8 mouse cellular contexts compared by ENCODE assay signal in the genomic region with DNA sequence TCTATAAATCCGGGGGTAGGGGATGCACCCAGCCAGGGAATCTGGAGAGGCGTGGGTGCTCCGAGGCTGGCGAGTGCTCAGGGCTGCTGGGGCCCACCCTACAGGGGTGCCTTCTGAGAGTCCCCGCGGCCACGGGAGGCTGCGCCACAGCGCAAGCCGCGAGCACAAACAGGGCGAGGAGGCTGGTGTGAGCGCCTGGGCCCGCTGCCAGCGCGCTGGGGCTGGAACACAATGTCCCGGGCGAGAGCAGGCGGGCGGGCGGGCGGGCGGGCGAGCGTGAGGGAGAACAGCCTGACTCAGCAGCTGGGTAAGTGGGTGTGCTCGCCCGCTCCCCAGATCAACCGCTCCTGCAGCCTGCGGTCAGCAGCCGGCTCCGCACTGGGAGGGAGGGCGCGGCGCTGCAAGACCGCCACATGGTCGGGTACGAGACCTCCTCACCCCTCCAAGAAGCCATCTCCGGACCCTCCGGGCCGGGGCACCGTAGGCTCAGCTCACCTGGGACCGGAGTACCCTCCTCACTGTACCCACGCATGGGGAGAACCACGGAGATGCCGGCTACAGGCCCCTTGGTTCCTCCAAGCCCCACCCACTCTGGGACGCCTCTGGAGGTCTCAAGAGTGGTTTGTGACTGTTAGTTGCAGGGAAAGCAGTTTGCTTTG. TPM values are rescaled to one million over a fixed set of nuclear protein-coding genes. Genes with fewer than 3 reads are reported as not detected.
DNase-seq lines count a peak whose midpoint lies in the region; ATAC-seq lines count a peak whose summit lies in the region.

No protein-coding gene starts in this region.

- ATAC-seq in forebrain, embryonic 16.5 days = peak; percentile 73
- peak; percentile 87 for ATAC-seq in lung, embryonic 16.5 days (ENCODE audit: low read depth)

- no peaks in the 10 kb centered on the region for H3K36me3 ChIP-seq in forebrain, embryonic 16.5 days (ENCODE audit: control insufficient read depth, insufficient read depth)
- no peaks in the 10 kb centered on the region for H3K36me3 ChIP-seq in hindbrain, embryonic 10.5 days
- no peaks in the 10 kb centered on the region for H3K36me3 ChIP-seq in lung, embryonic 16.5 days (ENCODE audit: control insufficient read depth, insufficient read depth, low read length)

- peak overlapping the region; percentile 69 for H3K27ac ChIP-seq in forebrain, embryonic 16.5 days (ENCODE audit: low read length)
- H3K27ac ChIP-seq in hindbrain, embryonic 10.5 days = peak overlapping the region; percentile 88
- peak overlapping the region; percentile 99 for H3K27ac ChIP-seq in lung, embryonic 16.5 days (ENCODE audit: low read length)

- H3K4me3 ChIP-seq in forebrain, embryonic 16.5 days (replicated peaks; ENCODE audit: low read length) = peak overlapping the region; percentile 59
- peak overlapping the region; percentile 59 for H3K4me3 ChIP-seq in hindbrain, embryonic 10.5 days
- H3K4me3 ChIP-seq in lung, embryonic 16.5 days (ENCODE audit: low read length) = peak overlapping the region; percentile 53

- H3K4me1 ChIP-seq in forebrain, embryonic 16.5 days (replicated peaks; ENCODE audit: control insufficient read depth, insufficient read depth, low read length) = peaks cover 22% of the 10 kb centered on the region
- H3K4me1 ChIP-seq in hindbrain, embryonic 10.5 days (replicated peaks) = peaks cover 58% of the 10 kb centered on the region
- H3K4me1 ChIP-seq in lung, embryonic 16.5 days (replicated peaks; ENCODE audit: control insufficient read depth, insufficient read depth, low read length) = peaks cover 44% of the 10 kb centered on the region

- H3K27me3 ChIP-seq in forebrain, embryonic 16.5 days (replicated peaks; ENCODE audit: control insufficient read depth, insufficient read depth, low read length) = no peaks in the 10 kb centered on the region; the same call in 1 of the 2 replicates
- H3K27me3 ChIP-seq in hindbrain, embryonic 10.5 days (ENCODE audit: insufficient read depth, poor library complexity, severe bottlenecking) = peaks cover 76% of the 10 kb centered on the region
- no peaks in the 10 kb centered on the region; the same call in 1 of the 2 replicates for H3K27me3 ChIP-seq in lung, embryonic 16.5 days (ENCODE audit: control insufficient read depth, insufficient read depth, low read depth, low read length)

- peak overlapping the region; percentile 77 for H3K9ac ChIP-seq in forebrain, embryonic 16.5 days (replicated peaks; ENCODE audit: low read depth, low read length)
- H3K9ac ChIP-seq in lung, embryonic 16.5 days (ENCODE audit: low read length) = peak overlapping the region; percentile 75

- H3K4me2 ChIP-seq in forebrain, embryonic 16.5 days (ENCODE audit: low read length) = peak overlapping the region; percentile 94
- peak overlapping the region; percentile 92 for H3K4me2 ChIP-seq in lung, embryonic 16.5 days (ENCODE audit: low read depth, low read length)

- peak; percentile 49 for DNase-seq in ES-CJ7 (ENCODE audit: low read depth, low spot score)
- DNase-seq in c-Kit-positive CD71-negative TER-119-negative erythroid progenitor cells, embryonic 14.5 days (ENCODE audit: low read depth) = peak; percentile 59
- peak; percentile 55 for DNase-seq in hindbrain, embryonic 10.5 days (ENCODE audit: low spot score)
- DNase-seq in layer of hippocampus, postnatal 10 days (ENCODE audit: low spot score in 2 of 2) = peak; percentile 89
- DNase-seq in retina, embryonic 14.5 days (ENCODE audit: low spot score) = peak; percentile 62
- DNase-seq in thymus, postnatal 36 days = peak; percentile 85 to 86

- 1% methylated on average over 45 of the region's 46 CpGs for WGBS in forebrain, embryonic 16.5 days
- WGBS in hindbrain, embryonic 10.5 days = under 1% methylated on average over 45 of the region's 46 CpGs
- WGBS in lung, embryonic 16.5 days = under 1% methylated on average over 37 of the region's 46 CpGs

- no peaks in the 10 kb centered on the region for H3K9me3 ChIP-seq in forebrain, embryonic 16.5 days (ENCODE audit: control insufficient read depth, low read length)
- no peaks in the 10 kb centered on the region for H3K9me3 ChIP-seq in hindbrain, embryonic 10.5 days
- no peaks in the 10 kb centered on the region for H3K9me3 ChIP-seq in lung, embryonic 16.5 days (ENCODE audit: control insufficient read depth, low read length)

RNA-seq across cellular contexts. Expression of a gene that starts 0.8 kb away (rescaled TPM):
- 39.3 and 41.7 TPM in 2 replicates for polyA plus RNA-seq in forebrain, embryonic 16.5 days (2015; fragmentation: Nextera tagmentation; extraction: Ambion mirVana)
- 34.3 and 37.9 TPM in 2 replicates for polyA plus RNA-seq in hindbrain, embryonic 10.5 days (2016; fragmentation: Nextera tagmentation; extraction: Ambion mirVana)
- total RNA-seq in layer of hippocampus, postnatal 10 days (2021) = 10 to 100 TPM; 42.8 to 45.6 TPM
- polyA plus RNA-seq in lung, embryonic 16.5 days (2015; fragmentation: Nextera tagmentation; extraction: Ambion mirVana) = 38.5 and 43.8 TPM in 2 replicates

RNA-seq across cellular contexts. Expression of a gene that starts 12.5 kb away (rescaled TPM):
- not detected in 2 replicates for polyA plus RNA-seq in forebrain, embryonic 16.5 days (2015; fragmentation: Nextera tagmentation; extraction: Ambion mirVana)
- not detected in 2 replicates for polyA plus RNA-seq in hindbrain, embryonic 10.5 days (2016; fragmentation: Nextera tagmentation; extraction: Ambion mirVana)
- total RNA-seq in layer of hippocampus, postnatal 10 days (2021) = not detected
- not detected in 2 replicates for polyA plus RNA-seq in lung, embryonic 16.5 days (2015; fragmentation: Nextera tagmentation; extraction: Ambion mirVana)

RNA-seq across cellular contexts. Expression of a gene that starts 31.1 kb away (rescaled TPM):
- not detected in 2 replicates for polyA plus RNA-seq in forebrain, embryonic 16.5 days (2015; fragmentation: Nextera tagmentation; extraction: Ambion mirVana)
- polyA plus RNA-seq in hindbrain, embryonic 10.5 days (2016; fragmentation: Nextera tagmentation; extraction: Ambion mirVana) = not detected in 2 replicates
- total RNA-seq in layer of hippocampus, postnatal 10 days (2021) = not detected
- polyA plus RNA-seq in lung, embryonic 16.5 days (2015; fragmentation: Nextera tagmentation; extraction: Ambion mirVana) = not detected in 2 replicates

RNA-seq across cellular contexts. Expression of a gene that starts 42.5 kb away (rescaled TPM):
- polyA plus RNA-seq in forebrain, embryonic 16.5 days (2015; fragmentation: Nextera tagmentation; extraction: Ambion mirVana) = not detected in 2 replicates
- polyA plus RNA-seq in hindbrain, embryonic 10.5 days (2016; fragmentation: Nextera tagmentation; extraction: Ambion mirVana) = not detected in 2 replicates
- not detected for total RNA-seq in layer of hippocampus, postnatal 10 days (2021)
- 0.35 and 1.8 TPM in 2 replicates for polyA plus RNA-seq in lung, embryonic 16.5 days (2015; fragmentation: Nextera tagmentation; extraction: Ambion mirVana)

RNA-seq across cellular contexts. Expression of a gene that starts 57.4 kb away (rescaled TPM):
- 5.3 and 8.3 TPM in 2 replicates for polyA plus RNA-seq in forebrain, embryonic 16.5 days (2015; fragmentation: Nextera tagmentation; extraction: Ambion mirVana)
- 1.9 and 2.1 TPM in 2 replicates for polyA plus RNA-seq in hindbrain, embryonic 10.5 days (2016; fragmentation: Nextera tagmentation; extraction: Ambion mirVana)
- 1 to 10 TPM; 6.0 to 6.1 TPM for total RNA-seq in layer of hippocampus, postnatal 10 days (2021)
- 0.48 and 0.50 TPM in 2 replicates for polyA plus RNA-seq in lung, embryonic 16.5 days (2015; fragmentation: Nextera tagmentation; extraction: Ambion mirVana)

Comparison
In these comparisons a context has a peak if more than half of its experiments do, and no peak if none do; other contexts are left out.
1. Peak in every context shown above with its lines: DNase-seq, ATAC-seq, H3K4me3 ChIP-seq and H3K27ac ChIP-seq.